Mouse (Mus musculus) layer of hippocampus, postnatal 10 days (tissue): Measurements from ENCODE around the gene Metrn. TPM values are rescaled to one million over a fixed set of nuclear protein-coding genes. Genes with fewer than 3 reads are reported as not detected.

Source experiments
- DNase-seq, 2 experiments: peaks; one replicate each; pipeline ENCODE4 v3.0.0; 2021; ENCODE audit warnings: low spot score in 2 of 2
- total RNA-seq, 2 experiments: library from RNA; stranded (reverse); gene quantifications; 2 replicates each; pipeline ENCODE4 v1.2.3; 2021

The Metrn gene
- total RNA-seq, 2 experiments from 2014 or later = 51.2 to 65.8 TPM

DNA sequence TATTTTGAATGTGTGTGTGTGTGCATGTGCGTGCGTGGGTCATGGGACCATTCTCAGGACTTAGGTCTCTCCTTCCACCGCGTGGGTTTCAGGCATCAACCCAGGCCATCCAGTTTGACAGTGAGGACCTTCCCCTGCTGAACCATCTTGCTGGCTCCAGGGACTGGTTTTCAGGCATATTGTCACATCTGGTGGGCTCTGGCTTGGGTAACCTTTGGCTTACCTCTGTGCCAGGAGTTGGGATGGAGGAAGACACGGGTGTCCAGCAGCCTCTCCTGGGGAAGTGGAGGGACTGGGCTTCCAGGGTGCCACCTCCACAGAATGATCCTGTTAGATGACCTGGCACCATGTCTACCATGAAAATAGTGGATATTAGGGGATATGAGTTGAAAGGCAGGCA, 19.0 kb downstream of the Metrn start:
- no peak for DNase-seq

GRCm38 (mm10) chr17:25775318-25776062, 21.4 kb downstream of the Metrn start:
- DNase-seq = no peak

DNA sequence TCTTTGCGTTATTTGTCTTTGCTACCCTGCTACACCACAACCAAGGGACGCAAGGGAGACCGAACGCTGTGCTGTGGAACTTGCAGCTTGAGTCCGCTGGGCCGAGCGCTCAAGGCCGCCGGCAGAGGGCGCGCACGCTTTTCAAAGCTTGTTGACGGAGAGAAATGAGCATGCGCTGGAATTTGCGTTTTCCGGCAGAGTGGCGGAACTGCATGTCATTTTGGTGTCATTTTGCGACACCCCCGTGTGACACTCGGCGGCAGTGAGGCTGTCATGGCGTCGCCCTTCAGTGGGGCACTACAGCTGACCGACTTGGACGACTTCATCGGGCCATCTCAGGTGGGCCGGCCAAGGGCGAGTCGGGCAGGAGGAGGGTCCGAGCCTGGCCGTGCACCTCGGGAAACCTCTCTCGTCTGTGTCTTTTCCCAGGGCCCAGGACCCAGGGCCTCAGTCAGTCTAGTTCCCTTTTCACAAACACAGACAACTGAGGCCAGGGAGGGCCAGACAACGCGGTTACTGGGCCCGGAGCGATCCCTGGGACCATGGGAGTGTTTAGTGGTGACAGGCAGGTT, 23.3 kb downstream of the Metrn start, which contains the start of gene Narfl:
Narfl (plus strand) TSS at position 228 of the 572 bp plus-strand sequence.
- peak; percentile 99 for DNase-seq

GRCm38 (mm10) chr17:25769331-25769730, 27.6 kb downstream of the Metrn start:
- no peak for DNase-seq

GRCm38 (mm10) chr17:25765886-25766285, 31.1 kb downstream of the Metrn start:
- DNase-seq = no peak

- no peak for DNase-seq
These were observed 34.3 kb downstream of the Metrn start for GRCm38 (mm10) chr17:25762591-25762990.

DNA sequence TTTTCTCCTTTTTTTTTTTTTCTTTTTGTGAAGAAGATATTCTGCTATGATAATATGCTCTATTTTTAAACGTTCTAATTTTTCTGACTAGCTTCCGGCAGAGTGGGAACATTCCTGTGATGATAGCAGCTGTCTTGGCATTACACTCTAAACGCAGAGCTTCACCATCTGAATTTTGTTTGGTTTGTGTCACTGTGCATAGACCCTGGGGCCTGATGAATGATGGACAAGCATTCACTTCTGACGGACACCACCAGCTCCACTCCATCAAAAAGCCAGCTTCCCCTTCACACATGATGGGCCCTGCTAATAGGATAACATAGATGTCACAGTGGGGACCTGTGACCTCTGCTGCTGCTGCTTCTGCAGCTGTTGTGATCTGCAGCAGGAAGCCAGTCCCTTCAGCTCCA, 35.4 kb downstream of the Metrn start:
- DNase-seq = no peak

DNA sequence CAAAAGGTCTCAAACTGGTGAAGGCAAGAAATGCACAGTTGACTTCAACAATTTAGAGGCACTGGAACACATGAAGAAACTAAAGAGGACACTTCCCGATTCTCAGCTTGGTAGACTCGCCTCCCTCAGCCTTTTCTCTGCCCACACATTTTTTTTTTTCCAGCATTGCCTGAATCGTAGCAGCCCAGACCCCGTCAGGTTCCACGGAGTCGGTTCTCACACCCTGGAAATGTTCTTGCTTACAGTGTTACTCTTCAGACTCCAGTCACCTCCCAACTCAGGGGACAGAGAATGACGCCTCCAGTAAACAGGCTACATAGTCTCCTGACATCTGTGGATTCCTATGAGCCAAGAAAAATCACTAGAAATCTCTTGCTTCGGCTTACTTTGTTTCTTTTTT, 36.8 kb downstream of the Metrn start:
- DNase-seq = no peak

DNA sequence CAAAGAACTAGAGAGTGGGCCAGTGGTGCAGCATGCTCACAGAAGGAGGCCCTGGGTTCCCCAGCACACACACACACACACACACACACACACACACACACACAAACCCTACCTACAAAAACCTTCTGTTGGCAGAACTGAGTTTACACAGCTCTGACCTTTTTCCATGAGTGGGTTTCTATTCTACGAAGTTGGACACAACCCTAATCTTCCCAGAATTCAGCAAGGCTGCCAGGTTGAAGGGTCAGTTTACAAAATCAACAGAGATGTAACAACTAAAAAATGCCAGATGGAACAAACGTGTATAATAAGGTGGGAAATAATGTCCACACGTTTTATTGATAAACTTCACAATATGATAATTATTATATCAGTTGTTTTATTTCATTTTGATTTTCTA, 39.2 kb downstream of the Metrn start:
- DNase-seq = no peak

- DNase-seq = no peak
These were observed 40.3 kb downstream of the Metrn start for GRCm38 (mm10) chr17:25756378-25757242.

DNA sequence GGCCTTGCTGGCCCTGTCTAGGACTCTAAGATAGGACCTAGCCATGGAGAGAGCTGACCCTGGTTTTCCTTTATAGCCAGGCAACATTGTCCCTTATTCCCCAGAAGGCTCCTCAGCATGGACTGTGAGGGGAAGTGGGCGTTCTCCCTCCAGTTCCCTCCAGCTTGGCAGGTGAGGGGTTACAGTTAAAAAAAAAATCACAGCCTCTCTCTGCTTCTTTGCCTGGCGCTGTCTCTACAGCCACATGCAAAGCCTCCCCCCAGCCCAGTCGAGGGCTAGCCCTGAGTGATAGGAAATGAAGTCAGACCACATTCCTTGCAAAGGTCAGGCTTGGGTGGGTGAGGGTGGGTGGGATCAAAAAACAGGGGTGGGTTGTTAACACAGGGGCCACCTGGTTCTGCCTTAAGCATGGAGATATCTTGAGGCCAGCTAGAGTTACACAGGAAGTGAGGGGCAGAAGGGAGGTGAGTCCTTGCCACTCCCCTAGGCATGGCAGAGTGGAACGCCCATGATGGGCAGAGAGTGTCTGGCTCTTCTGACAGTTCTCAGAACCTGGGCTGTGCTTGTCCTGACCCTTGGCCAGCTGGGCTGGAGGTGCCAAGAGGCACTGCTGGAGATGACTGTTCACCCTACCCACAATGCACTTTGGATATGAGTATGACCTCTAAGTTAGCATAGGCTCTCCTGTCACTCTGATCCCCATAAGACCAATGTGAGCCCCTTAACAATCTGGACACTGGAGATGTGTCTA, 41.1 kb downstream of the Metrn start:
- no peak for DNase-seq

DNA sequence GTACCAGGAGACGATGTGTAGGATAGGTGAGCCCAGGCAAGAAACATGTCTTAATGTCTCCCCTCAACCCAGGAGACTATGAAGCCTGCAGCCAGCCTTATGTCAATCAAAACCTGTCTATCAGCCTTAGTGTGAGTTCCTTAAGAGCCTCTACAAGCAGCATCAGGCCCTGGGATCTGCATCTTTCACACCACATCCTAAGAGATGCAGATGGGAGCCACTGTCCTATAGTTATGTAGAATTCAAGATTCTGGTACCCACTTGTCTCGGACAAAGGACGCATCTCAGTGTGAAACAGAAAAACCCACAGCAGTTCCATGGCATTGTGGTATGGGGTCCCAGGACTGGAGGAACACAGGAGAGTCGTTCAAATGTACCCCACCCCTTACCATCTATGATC, 41.9 kb downstream of the Metrn start:
- no peak for DNase-seq

DNA sequence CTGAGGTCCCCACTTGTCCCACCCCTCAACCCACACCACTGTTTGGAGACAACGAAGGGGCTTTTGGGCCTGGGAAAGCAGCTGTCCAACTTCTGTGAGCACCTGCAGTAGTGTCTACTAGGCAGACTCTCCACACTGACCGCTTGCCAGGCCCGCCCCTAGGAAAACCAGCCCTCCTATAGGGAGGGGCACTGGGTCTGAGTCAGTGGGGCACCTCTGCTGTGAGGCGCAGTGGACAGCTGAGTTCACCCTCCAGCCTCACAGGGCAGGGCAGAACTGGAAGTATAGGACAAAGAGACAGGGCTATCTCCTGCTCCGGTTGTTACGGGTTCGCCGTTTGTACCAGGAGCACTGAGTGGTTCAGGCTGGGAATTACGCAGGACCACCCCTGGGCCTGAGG, 42.7 kb downstream of the Metrn start, which contains the start of gene Msln:
Msln (minus strand) TSS at position 138 of the 400 bp plus-strand sequence.
- no peak for DNase-seq

GRCm38 (mm10) chr17:25751446-25751845, 45.5 kb downstream of the Metrn start:
- DNase-seq = peak; percentile 60 to 63

GRCm38 (mm10) chr17:25749314-25749713, 47.6 kb downstream of the Metrn start:
- DNase-seq = no peak

- no peak for DNase-seq
These were observed 48.7 kb downstream of the Metrn start for GRCm38 (mm10) chr17:25748238-25748637.

- no peak for DNase-seq
These were observed 52.6 kb downstream of the Metrn start for GRCm38 (mm10) chr17:25744311-25744710.

- DNase-seq = no peak
These were observed 53.1 kb downstream of the Metrn start for GRCm38 (mm10) chr17:25743831-25744230.
